Comparison of ENCODE assay signal across 19 mouse cellular contexts in the genomic region with DNA sequence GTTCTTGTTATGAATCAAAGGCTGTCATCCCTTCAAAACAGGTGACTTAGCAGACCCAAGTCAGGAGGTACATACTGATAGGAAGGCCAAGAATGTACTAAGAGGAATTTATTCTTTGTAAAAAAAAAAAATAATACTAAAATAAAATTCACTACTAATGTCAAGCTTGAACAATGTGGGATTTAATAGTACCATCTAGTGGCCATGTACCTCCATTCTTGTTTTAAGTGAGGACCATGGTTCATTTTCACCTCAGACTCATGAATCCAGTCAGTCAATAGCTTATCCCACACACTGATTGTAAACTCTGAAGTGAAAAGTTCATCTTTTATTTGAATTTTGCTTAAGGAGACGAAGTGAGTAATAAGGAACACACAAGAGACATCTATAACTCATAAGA. TPM values are rescaled to one million over a fixed set of nuclear protein-coding genes. Genes with fewer than 3 reads are reported as not detected.
DNase-seq lines count a peak whose midpoint lies in the region; ATAC-seq and TF ChIP-seq lines count a peak whose summit lies in the region.
"Had no signal": no experiment of that assay in that cellular context is flagged by ENCODE, and none has a peak within 500 bp of the region (broad histone marks: within the 10 kb centered on the region; RNA-seq: fewer than 3 reads in every experiment).

No protein-coding gene starts in this region.

- no peak overlapping the region for H3K27ac ChIP-seq in hindbrain, postnatal 0 days
- no peak overlapping the region for H3K27ac ChIP-seq in hindbrain, embryonic 10.5 days
- no peak overlapping the region for H3K27ac ChIP-seq in left cerebral cortex, adult 2 months
- H3K27ac ChIP-seq: embryonic facial prominence, embryonic 12.5 days; hindbrain, embryonic 14.5 days had no signal

- intact Hi-C loops in left cerebral cortex, adult 2 months (cut with DNase I), result no loop called here

- peak; percentile 18 for DNase-seq in hindbrain, postnatal 0 days (ENCODE audit: low spot score)
- no peak for DNase-seq in hindbrain, embryonic 10.5 days (ENCODE audit: low spot score)
- no peak for DNase-seq in left cerebral cortex, adult 2 months (ENCODE audit: extremely low spot score in 1 of 2, low spot score in 2 of 2)
- DNase-seq in left cerebral cortex, adult 9 months (ENCODE audit: low spot score in 2 of 2), result no peak
- peak; percentile 37 for DNase-seq in 3T3-L1 (ENCODE audit: low read depth, low spot score)
- DNase-seq in NIH3T3 (ENCODE audit: low read depth), result peak; percentile 44
- DNase-seq in urinary bladder, postnatal 25 days (ENCODE audit: low spot score), result no peak
- DNase-seq: adrenal gland, postnatal 14 days; B cell, adult 2 months; cerebellum, adult 11-12 months; cerebellum, adult 9-10 months; cerebellum, postnatal 25 days; gastrocnemius, postnatal 14 days had no signal

- H3K9me3 ChIP-seq in hindbrain, postnatal 0 days (ENCODE audit: low read length), result no peaks in the 10 kb centered on the region
- no peaks in the 10 kb centered on the region for H3K9me3 ChIP-seq in hindbrain, embryonic 10.5 days
- H3K9me3 ChIP-seq: embryonic facial prominence, embryonic 12.5 days; G1E; heart, embryonic 12.5 days had no signal

- H3K36me3 ChIP-seq in hindbrain, postnatal 0 days (ENCODE audit: insufficient read depth, low read length), result no peaks in the 10 kb centered on the region
- no peaks in the 10 kb centered on the region for H3K36me3 ChIP-seq in hindbrain, embryonic 10.5 days
- H3K36me3 ChIP-seq: embryonic facial prominence, embryonic 12.5 days; G1E; heart, embryonic 12.5 days had no signal

- H3K4me3 ChIP-seq in hindbrain, postnatal 0 days (ENCODE audit: low read length), result no peak overlapping the region
- no peak overlapping the region for H3K4me3 ChIP-seq in hindbrain, embryonic 10.5 days
- H3K4me3 ChIP-seq in left cerebral cortex, adult 2 months, result no peak overlapping the region
- H3K4me3 ChIP-seq: embryonic facial prominence, embryonic 12.5 days; heart, embryonic 12.5 days had no signal

- no peaks in the 10 kb centered on the region for H3K4me1 ChIP-seq in hindbrain, postnatal 0 days (ENCODE audit: insufficient read depth, low read length)
- H3K4me1 ChIP-seq in hindbrain, embryonic 10.5 days (replicated peaks), result no peaks in the 10 kb centered on the region
- H3K4me1 ChIP-seq: embryonic facial prominence, embryonic 12.5 days had no signal

- peak; percentile 43 for TF ChIP-seq CTCF in hindbrain, postnatal 0 days (IDR thresholded peaks at IDR 0.05; ENCODE audit: low read depth)
- TF ChIP-seq CTCF in left cerebral cortex, adult 2 months (IDR thresholded peaks at IDR 0.05), result peak; percentile 53

- 57% methylated on average over 1 of the region's 1 CpGs for WGBS in hindbrain, postnatal 0 days
- WGBS in hindbrain, embryonic 10.5 days, result 78% methylated on average over 1 of the region's 1 CpGs

- no peaks in the 10 kb centered on the region for H3K27me3 ChIP-seq in hindbrain, postnatal 0 days (ENCODE audit: insufficient read depth, low read length)
- H3K27me3 ChIP-seq in hindbrain, embryonic 10.5 days (ENCODE audit: insufficient read depth, poor library complexity, severe bottlenecking), result no peaks in the 10 kb centered on the region
- H3K27me3 ChIP-seq: heart, embryonic 12.5 days had no signal

- ATAC-seq in hindbrain, postnatal 0 days, result no peak
- ATAC-seq: CD4-positive, CD25-positive, alpha-beta regulatory T cell, adult 4 months; forebrain, embryonic 16.5 days had no signal

- no peak overlapping the region for H3K4me2 ChIP-seq in hindbrain, postnatal 0 days (ENCODE audit: low read depth, low read length)
- H3K4me2 ChIP-seq: embryonic facial prominence, embryonic 12.5 days; heart, embryonic 12.5 days; hindbrain, embryonic 14.5 days had no signal

- H3K9ac ChIP-seq in hindbrain, postnatal 0 days (replicated peaks; ENCODE audit: low read length), result no peak overlapping the region
- H3K9ac ChIP-seq: embryonic facial prominence, embryonic 12.5 days; heart, embryonic 12.5 days; hindbrain, embryonic 14.5 days had no signal

RNA-seq across cellular contexts. Expression of a gene that starts 25.9 kb away (rescaled TPM):
- 16.0 and 18.7 TPM in 2 replicates for total RNA-seq in hindbrain, postnatal 0 days (2014; rRNA removed)
- polyA plus RNA-seq in hindbrain, postnatal 0 days (2015; fragmentation: Nextera tagmentation; extraction: Ambion mirVana), result 20.9 and 22.4 TPM in 2 replicates
- polyA plus RNA-seq in hindbrain, embryonic 10.5 days (2016; fragmentation: Nextera tagmentation; extraction: Ambion mirVana), result 6.3 and 7.3 TPM in 2 replicates
- total RNA-seq in left cerebral cortex, adult 2 months (2021), result 10 to 100 TPM; 41.3 to 44.3 TPM

Comparison
In these comparisons a context has a peak if more than half of its experiments do, and no peak if none do; other contexts are left out.
1. DNase-seq: peak in hindbrain, postnatal 0 days (single experiment), 3T3-L1 (single experiment) and NIH3T3 (single experiment); none in hindbrain, embryonic 10.5 days (single experiment), left cerebral cortex, adult 2 months (0 of 2), left cerebral cortex, adult 9 months (0 of 2) and urinary bladder, postnatal 25 days (single experiment).